Mouse (Mus musculus) embryonic stem cell, embryonic (primary cell): ENCODE results near the gene Zfp3.

ENCODE experiments used
- CTCF ChIA-PET, 4 experiments: fragments of 300-600 bp in 2 of 4; fragments of 350-600 bp in 2 of 4; sonication (Branson Sonifier 250); formaldehyde crosslinking; loops; one replicate each; lab custom pipeline; 2022; ENCODE audit warnings: inconsistent platforms in 2 of 4; lab: Charles Lee
- POLR2A ChIA-PET, 4 experiments: fragments of 300-600 bp in 2 of 4; fragments of 350-600 bp in 2 of 4; sonication (Branson Sonifier 250); formaldehyde crosslinking; loops; one replicate each; lab custom pipeline; 2022; ENCODE audit warnings: antibody characterized with exemption in 4 of 4, inconsistent platforms in 1 of 4; lab: Charles Lee

The Zfp3 gene

GRCm38 (mm10) chr11:70785908-70786307 lies 21.9 kb downstream of the Zfp3 start:
- CTCF ChIA-PET = interaction anchor here in 3 of 4 experiments (0.5 to 1.1 kb wide), 3 partner anchors 9 to 112 kb away, joined by 3 read pairs; no protein-coding TSS in a partner anchor
- POLR2A ChIA-PET = interaction anchor here in 1 of 4 experiments (0.6 kb wide), 1 partner anchor 457 kb away, joined by 3 read pairs; no protein-coding TSS in a partner anchor

DNA sequence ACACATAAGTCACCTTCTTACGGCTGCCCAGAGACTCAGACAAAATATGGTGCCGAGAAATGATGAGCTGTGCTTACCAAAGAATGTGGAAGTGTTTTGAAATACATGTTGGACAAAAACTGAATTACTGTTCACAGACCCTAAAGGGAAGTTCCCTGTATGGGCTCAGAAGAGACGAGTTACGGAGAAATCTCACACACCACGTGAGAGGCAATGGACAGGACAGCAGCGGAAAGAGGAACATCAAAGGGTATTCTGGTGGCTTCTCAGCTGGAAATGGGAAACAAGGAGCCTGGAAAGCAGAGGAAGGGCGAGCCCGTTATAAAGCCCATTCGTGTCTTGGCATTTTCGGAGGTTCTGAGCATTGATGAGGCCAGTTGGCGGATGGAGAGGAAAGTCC lies 23.0 kb downstream of the Zfp3 start:
- POLR2A ChIA-PET = interaction anchor here in 1 of 4 experiments (1.0 kb wide), 1 partner anchor 29 kb away, joined by 3 read pairs; no protein-coding TSS in a partner anchor
- CTCF ChIA-PET = interaction anchor here in 3 of 4 experiments (1.4 to 2.6 kb wide), 3 partner anchors 9 to 10 kb away, joined by 5 to 19 read pairs (median 6); no protein-coding TSS in a partner anchor

- CTCF ChIA-PET = interaction anchor here in 2 of 4 experiments (1.3 to 4.9 kb wide), 4 partner anchors 11 to 13 kb away, joined by 5 to 19 read pairs (median 12); no protein-coding TSS in a partner anchor
These were observed 25.1 kb downstream of the Zfp3 start for GRCm38 (mm10) chr11:70788972-70789655.

DNA sequence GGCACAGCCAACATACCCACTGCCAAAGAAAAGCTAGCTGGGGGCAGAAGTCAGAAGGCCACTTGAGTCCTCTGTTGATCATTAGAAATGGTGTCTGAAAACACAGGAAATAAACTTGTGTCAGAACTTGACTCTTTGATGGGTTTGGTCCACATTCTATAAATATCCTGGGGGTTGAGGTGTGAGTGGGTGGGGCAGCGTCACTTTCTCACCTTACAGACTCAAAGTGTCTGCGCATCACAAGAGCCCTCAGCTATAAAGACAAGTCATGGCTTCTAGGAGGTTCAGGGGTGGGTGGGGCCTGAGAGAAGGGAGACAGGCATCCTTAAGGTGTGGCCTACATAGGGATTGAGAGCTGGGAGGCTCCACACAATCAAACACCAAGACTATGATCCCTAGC lies 26.4 kb downstream of the Zfp3 start:
- CTCF ChIA-PET = interaction anchor here in 2 of 4 experiments (0.5 to 4.9 kb wide), 5 partner anchors 12 to 28 kb away, joined by 3 to 18 read pairs (median 5); no protein-coding TSS in a partner anchor
- POLR2A ChIA-PET = interaction anchor here in 1 of 4 experiments (0.9 to 1.4 kb wide), 3 partner anchors 12 to 143 kb away, joined by 3 to 4 read pairs (median 4); partner anchors contain the start of genes Rnf167 and Slc25a11

More at GRCm38 (mm10) chr11:70788972-70789655, 25.1 kb downstream of the Zfp3 start:
- POLR2A ChIA-PET = no interaction called here

GRCm38 (mm10) chr11:70790874-70791551 lies 27.0 kb downstream of the Zfp3 start:
- POLR2A ChIA-PET = interaction anchor here in 1 of 4 experiments (0.9 to 1.4 kb wide), 3 partner anchors 13 to 144 kb away, joined by 3 to 4 read pairs (median 4); partner anchors contain the start of genes Rnf167 and Slc25a11

DNA sequence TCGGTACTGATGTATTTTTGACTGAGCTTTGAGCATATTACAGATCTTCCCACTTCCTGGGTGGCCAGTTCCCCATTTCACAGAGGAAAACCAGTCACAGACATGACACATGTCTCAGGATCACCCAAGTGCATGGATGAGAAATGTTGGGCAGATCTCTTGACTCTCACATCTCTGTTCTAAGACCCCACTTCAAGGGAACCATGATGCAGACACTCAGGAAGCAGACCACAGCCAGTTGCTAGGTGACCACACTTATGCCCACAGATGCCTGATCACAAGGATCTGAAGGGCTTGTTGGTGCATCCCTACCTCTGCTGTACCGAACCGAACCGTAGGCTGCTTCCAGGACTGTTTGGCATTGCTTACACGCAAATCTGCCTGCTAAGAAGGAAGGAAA lies 27.7 kb downstream of the Zfp3 start:
- ChIA-PET CTCF (interaction anchor here in 3 of 4 experiments (0.8 to 4.9 kb wide), 4 partner anchors 11 to 14 kb away, joined by 6 to 18 read pairs (median 10); no protein-coding TSS in a partner anchor), POLR2A (no interaction called here)

More at GRCm38 (mm10) chr11:70790874-70791551, 27.0 kb downstream of the Zfp3 start:
- CTCF ChIA-PET = interaction anchor here in 3 of 4 experiments (0.8 to 4.9 kb wide), 5 partner anchors 11 to 25 kb away, joined by 6 to 18 read pairs (median 9); no protein-coding TSS in a partner anchor

- POLR2A ChIA-PET = interaction anchor here in 1 of 4 experiments (0.7 to 1.1 kb wide), 2 partner anchors 18 to 119 kb away, joined by 3 to 4 read pairs; no protein-coding TSS in a partner anchor
- CTCF ChIA-PET = interaction anchor here (0.6 to 4.9 kb wide), 7 partner anchors 12 to 37 kb away, joined by 3 to 18 read pairs (median 4); no protein-coding TSS in a partner anchor
These were observed 28.4 kb downstream of the Zfp3 start for GRCm38 (mm10) chr11:70792409-70792808.

GRCm38 (mm10) chr11:70802208-70802864 lies 38.3 kb downstream of the Zfp3 start:
- CTCF ChIA-PET = interaction anchor here (0.5 to 1.3 kb wide), 12 partner anchors 8 to 370 kb away, joined by 3 to 4 read pairs (median 3); partner anchors contain the start of genes Arrb2 (in 1 of the 4), Nlrp1a (in 1 of the 4) and Scimp (in 1 of the 4)
- POLR2A ChIA-PET = no interaction called here

GRCm38 (mm10) chr11:70802865-70803261 lies 38.9 kb downstream of the Zfp3 start:
- ChIA-PET POLR2A (no interaction called here), CTCF (interaction anchor here (0.7 to 1.3 kb wide), 8 partner anchors 10 to 371 kb away, joined by 3 to 4 read pairs (median 3); partner anchors contain the start of genes Arrb2 (in 1 of the 4), Nlrp1a (in 1 of the 4) and Scimp (in 1 of the 4))

GRCm38 (mm10) chr11:70803711-70804200 lies 39.7 kb downstream of the Zfp3 start:
- ChIA-PET CTCF (interaction anchor here in 1 of 4 experiments (0.6 to 0.7 kb wide), 2 partner anchors 22 to 903 kb away, joined by 3 read pairs; no protein-coding TSS in a partner anchor), POLR2A (interaction anchor here in 1 of 4 experiments (1.2 kb wide), 1 partner anchor 135 kb away, joined by 3 read pairs; no protein-coding TSS in a partner anchor)

- POLR2A ChIA-PET = interaction anchor here in 1 of 4 experiments (1.0 to 1.2 kb wide), 2 partner anchors 14 to 136 kb away, joined by 3 to 4 read pairs; no protein-coding TSS in a partner anchor
- CTCF ChIA-PET = interaction anchor here in 1 of 4 experiments (0.7 kb wide), 1 partner anchor 902 kb away, joined by 3 read pairs; no protein-coding TSS in a partner anchor
These were observed 40.4 kb downstream of the Zfp3 start for GRCm38 (mm10) chr11:70804395-70804794.

DNA sequence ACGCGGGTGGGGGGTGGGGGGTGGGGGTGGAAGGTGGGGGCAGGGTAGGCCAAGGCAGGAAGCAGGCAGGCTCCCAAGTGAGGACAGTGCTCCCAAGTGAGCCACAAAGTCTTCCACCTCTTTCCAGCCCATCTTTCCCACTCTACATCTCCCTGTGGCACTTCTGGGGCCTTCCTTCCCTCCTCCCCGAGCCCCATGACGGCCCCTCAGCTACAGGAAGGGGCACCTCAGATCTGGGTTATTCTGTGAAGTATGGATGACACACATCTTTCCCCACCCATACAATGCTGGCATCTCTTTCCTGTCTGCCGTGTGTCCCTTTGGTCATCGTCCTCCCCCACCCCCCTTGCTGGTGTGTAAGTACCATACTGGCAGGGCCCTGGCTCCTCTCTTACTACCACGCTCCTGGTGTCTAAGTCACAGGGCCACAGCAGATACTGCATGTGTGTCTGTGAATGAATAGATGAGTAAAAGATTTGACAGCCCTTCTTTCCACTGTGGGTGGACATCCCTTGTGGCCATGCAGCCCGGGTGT lies 41.7 kb downstream of the Zfp3 start:
- CTCF ChIA-PET = no interaction called here
- POLR2A ChIA-PET = interaction anchor here in 1 of 4 experiments (1.0 kb wide), 1 partner anchor 15 kb away, joined by 4 read pairs; no protein-coding TSS in a partner anchor

- POLR2A ChIA-PET = no interaction called here
- CTCF ChIA-PET = no interaction called here
These were observed 42.7 kb downstream of the Zfp3 start for GRCm38 (mm10) chr11:70806697-70807096.

DNA sequence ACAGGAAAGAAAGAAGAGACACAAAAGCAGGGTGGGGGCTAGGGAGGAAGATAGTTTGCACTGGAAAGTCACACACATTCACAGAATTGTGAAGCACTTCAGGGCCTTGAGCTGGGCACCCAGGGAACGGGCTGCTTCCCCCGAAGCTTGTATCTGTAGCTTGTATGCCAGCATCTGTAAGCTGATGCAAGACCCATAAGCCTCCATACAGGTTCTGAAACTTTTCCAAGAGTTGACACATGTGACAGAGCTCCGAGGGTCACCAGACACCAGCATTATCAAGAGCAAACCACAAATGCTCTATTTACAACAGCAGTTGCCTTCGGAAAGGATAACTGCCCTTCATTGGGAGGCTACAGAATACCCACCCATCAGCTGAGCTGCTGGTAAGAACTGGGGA lies 43.6 kb downstream of the Zfp3 start:
- POLR2A ChIA-PET = no interaction called here
- CTCF ChIA-PET = interaction anchor here in 1 of 4 experiments (0.9 kb wide), 1 partner anchor 185 kb away, joined by 3 read pairs; no protein-coding TSS in a partner anchor

DNA sequence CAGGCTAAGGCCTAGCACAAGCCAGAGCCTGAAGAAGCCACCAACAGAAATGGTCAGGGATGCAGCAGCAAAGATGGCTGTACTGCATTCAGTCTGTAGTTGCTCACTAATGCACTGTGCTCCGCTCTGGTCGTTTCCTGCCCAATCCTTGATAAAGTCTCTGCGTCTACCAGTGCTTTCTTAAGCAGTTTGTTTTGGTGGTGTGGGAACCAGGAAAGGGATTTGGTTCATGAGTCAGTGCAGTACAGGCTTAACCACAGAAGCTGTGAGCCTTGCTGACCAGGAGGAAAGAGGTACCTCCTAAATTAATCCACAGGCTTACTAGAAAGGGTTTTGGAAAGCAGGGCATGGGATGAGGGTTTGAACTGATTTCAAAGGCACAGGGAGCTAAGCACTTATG lies 44.1 kb downstream of the Zfp3 start:
- POLR2A ChIA-PET = interaction anchor here in 1 of 4 experiments (0.6 kb wide), 1 partner anchor 485 kb away, joined by 3 read pairs; no protein-coding TSS in a partner anchor
- CTCF ChIA-PET = interaction anchor here in 3 of 4 experiments (0.6 to 1.6 kb wide), 4 partner anchors 30 to 185 kb away, joined by 3 to 8 read pairs (median 3); no protein-coding TSS in a partner anchor

DNA sequence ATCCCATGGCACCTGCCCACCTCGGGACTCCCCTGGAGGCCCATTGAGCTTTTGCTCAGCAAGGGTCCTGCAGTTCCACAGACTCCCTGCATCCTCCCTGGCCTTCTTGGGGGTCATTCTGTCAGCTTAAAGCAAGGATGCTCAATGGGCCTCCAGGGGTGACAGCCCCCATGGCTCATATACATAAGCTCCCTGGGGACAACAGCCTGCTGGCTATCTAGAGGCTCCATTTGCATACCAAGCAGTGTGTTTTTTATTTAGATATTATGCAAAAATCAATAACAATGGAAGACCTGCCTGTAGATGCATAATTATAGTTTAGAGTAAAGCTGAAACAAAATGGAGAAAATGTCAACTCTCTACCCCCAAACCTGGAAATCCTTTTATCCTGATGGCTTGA lies 45.0 kb downstream of the Zfp3 start:
- ChIA-PET CTCF (interaction anchor here in 3 of 4 experiments (0.5 to 1.6 kb wide), 6 partner anchors 10 to 209 kb away, joined by 3 to 8 read pairs (median 3); no protein-coding TSS in a partner anchor), POLR2A (interaction anchor here in 1 of 4 experiments (0.6 to 1.5 kb wide), 7 partner anchors 31 to 693 kb away, joined by 3 to 4 read pairs (median 3); partner anchors contain the start of gene Rnf167)
